Mouse (Mus musculus) myocyte (in vitro differentiated cells): ENCODE measurements around the gene Dnph1.

Experiments
- CEBPB ChIP-seq: IDR thresholded peaks from 2 replicates; pipeline ENCODE4 v1.6.1; 2011; ENCODE audit warnings: mild to moderate bottlenecking, moderate library complexity; ENCODE audit not compliant: poor library complexity, insufficient read depth, severe bottlenecking
- E2F4 ChIP-seq: IDR thresholded peaks from one replicate; pipeline ENCODE4 v1.6.1; 2011; ENCODE audit warnings: mild to moderate bottlenecking, control low read depth, moderate library complexity; ENCODE audit not compliant: insufficient read depth
- MAX ChIP-seq: IDR thresholded peaks from one replicate; pipeline ENCODE4 v1.6.1; 2011; ENCODE audit warnings: low read depth, mild to moderate bottlenecking, control low read depth
- MYOD1 ChIP-seq, 3 experiments: IDR thresholded peaks; one replicate each; pipeline ENCODE4 v1.6.1; 2011; ENCODE audit warnings: control low read depth in 2 of 3, low read depth in 2 of 3, mild to moderate bottlenecking in 2 of 3, moderate library complexity in 1 of 3; ENCODE audit not compliant: insufficient read length in 2 of 3, control insufficient read depth in 1 of 3
- MYOG ChIP-seq, 3 experiments: IDR thresholded peaks; one replicate each; pipeline ENCODE4 v1.6.1; 2011; ENCODE audit warnings: control low read depth in 2 of 3, low read depth in 2 of 3, mild to moderate bottlenecking in 2 of 3; ENCODE audit not compliant: insufficient read length in 2 of 3, control insufficient read depth in 1 of 3, insufficient read depth in 1 of 3
- POLR2A ChIP-seq: IDR thresholded peaks from one replicate; pipeline ENCODE4 v1.6.1; 2011; ENCODE audit warnings: low read depth, mild to moderate bottlenecking, control low read depth, moderate library complexity; ENCODE audit not compliant: insufficient read length
- SRF ChIP-seq: IDR thresholded peaks from one replicate; pipeline ENCODE4 v1.6.1; 2011; ENCODE audit warnings: low read depth; ENCODE audit not compliant: control insufficient read depth, insufficient read length
- TCF12 ChIP-seq: IDR thresholded peaks from one replicate; pipeline ENCODE4 v1.6.1; 2011; ENCODE audit warnings: mild to moderate bottlenecking, control low read depth; ENCODE audit not compliant: poor library complexity, insufficient read depth, severe bottlenecking
- TCF3 ChIP-seq: IDR thresholded peaks from one replicate; pipeline ENCODE4 v1.6.1; 2011; ENCODE audit warnings: low read depth, control low read depth; ENCODE audit not compliant: insufficient read length
- USF1 ChIP-seq: IDR thresholded peaks from one replicate; pipeline ENCODE4 v1.6.1; 2011; ENCODE audit warnings: low read depth, mild to moderate bottlenecking, control low read depth, moderate library complexity

GRCm38 (mm10) chr17:46546591-46546990 lies 50.1 kb downstream of the Dnph1 start:
- no peak for TF ChIP-seq POLR2A
- no peak for TF ChIP-seq MAX
- no peak for TF ChIP-seq TCF12
- TF ChIP-seq E2F4, result no peak
- no peak for TF ChIP-seq CEBPB
- no peak for TF ChIP-seq USF1
- no peak for TF ChIP-seq MYOD1 (IDR thresholded peaks at IDR 0.05; ENCODE audit: control insufficient read depth in 1 of 3, insufficient read length in 2 of 3, low read depth in 2 of 3)
- TF ChIP-seq SRF, result no peak
- no peak for TF ChIP-seq MYOG (IDR thresholded peaks at IDR 0.05; ENCODE audit: control insufficient read depth in 1 of 3, insufficient read depth in 1 of 3, insufficient read length in 2 of 3, low read depth in 2 of 3)
- TF ChIP-seq TCF3, result no peak
